Mouse (Mus musculus): ENCODE measurements around the gene Arntl. TPM values are rescaled to one million over a fixed set of nuclear protein-coding genes. Genes with fewer than 3 reads are reported as not detected.

The Arntl gene
- total and polyA plus RNA-seq, 3 experiments = 2.6 to 4.6 (median 3.3) TPM

DNA sequence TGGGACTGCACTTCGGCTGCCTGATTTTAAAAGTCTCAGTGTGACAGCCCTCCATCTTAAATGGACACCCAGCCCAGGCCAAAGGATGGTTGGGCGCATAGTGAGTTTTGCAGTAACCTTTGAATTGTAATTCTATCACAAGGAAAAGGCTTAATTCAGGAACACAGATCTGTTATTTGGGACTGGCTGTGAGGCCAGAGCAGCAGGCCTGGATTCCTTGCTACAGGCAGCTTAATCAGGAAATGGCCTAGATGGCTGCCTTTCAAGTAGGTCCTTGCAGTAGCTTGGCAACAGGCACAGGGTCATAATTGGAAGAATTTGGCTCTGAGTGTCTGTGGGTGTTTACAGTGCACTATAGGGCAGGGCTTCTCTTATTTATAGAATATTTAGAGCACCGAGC lies 43.7 kb downstream of the Arntl start:
- Histone ChIP-seq H3K27ac (ENCODE audit: insufficient read depth, low read depth) (no peak overlapping the region), H3K9me3 (replicated peaks; ENCODE audit: low read length) (no peaks in the 10 kb centered on the region), H3K79me2 (replicated peaks; ENCODE audit: control insufficient read depth, extremely low read depth, insufficient read depth, poor library complexity, severe bottlenecking) (no peaks in the 10 kb centered on the region), H3K4me1 (ENCODE audit: control insufficient read depth in 1 of 2, insufficient read depth in 2 of 2) (no peaks in the 10 kb centered on the region), H3K9ac (ENCODE audit: insufficient read depth, low read depth) (no peak overlapping the region), H3K27me3 (replicated peaks) (no peaks in the 10 kb centered on the region), H3K4me2 (ENCODE audit: insufficient read depth, low read depth, poor library complexity, severe bottlenecking) (no peak overlapping the region), H3K36me3 (replicated peaks in 1 of 2; ENCODE audit: control insufficient read depth in 1 of 2, insufficient read depth in 1 of 2, low read length in 1 of 2) (no peaks in the 10 kb centered on the region), H3K4me3 (replicated peaks in 1 of 3; ENCODE audit: low read depth in 2 of 3, low read length in 2 of 3, poor library complexity in 1 of 3) (no peak overlapping the region)
- dilution Hi-C loops (cut with MboI; ENCODE audit: extremely low pct_ligation_motif_present, extremely low pct_unique_long_range_greater_than_20kb, low sequenced_read_pairs) (no loop called here), in situ Hi-C loops (cut with MboI; ENCODE audit: low pct_ligation_motif_present, low pct_unique_long_range_greater_than_20kb, low sequenced_read_pairs) (loop anchor here (5.0 to 25.0 kb wide), 2 partner anchors 109 to 339 kb away; no protein-coding TSS in a partner anchor)
- no peak for DNase-seq (ENCODE audit: extremely low read depth)
- TF ChIP-seq MYC (IDR thresholded peaks at IDR 0.05; ENCODE audit: low read depth, low read length) = no peak
- no peak for TF ChIP-seq CTCF (conservative IDR thresholded peaks at IDR 0.05 in 1 of 2, IDR thresholded peaks at IDR 0.05 in 1 of 2; ENCODE audit: low read depth in 2 of 2, low read length in 2 of 2)
- TF ChIP-seq NRF1 (IDR thresholded peaks at IDR 0.05; ENCODE audit: low read depth, low read length) = no peak
- TF ChIP-seq ZKSCAN1 (IDR thresholded peaks at IDR 0.05; ENCODE audit: borderline replicate concordance, low read depth, low read length) = no peak
- TF ChIP-seq USF2 (conservative IDR thresholded peaks at IDR 0.05; ENCODE audit: low read depth, low read length) = no peak
- no peak for TF ChIP-seq RCOR1 (conservative IDR thresholded peaks at IDR 0.05; ENCODE audit: low read depth, low read length)
- TF ChIP-seq MAFK (IDR thresholded peaks at IDR 0.05; ENCODE audit: insufficient replicate concordance, low read length) = no peak
- TF ChIP-seq CHD2 (IDR thresholded peaks at IDR 0.05; ENCODE audit: low read length) = no peak
- no peak for TF ChIP-seq EP300 (IDR thresholded peaks at IDR 0.05; ENCODE audit: low read length)
- TF ChIP-seq SMC3 (IDR thresholded peaks at IDR 0.05; ENCODE audit: low read depth, low read length) = no peak
- TF ChIP-seq ZNF384 (IDR thresholded peaks at IDR 0.05; ENCODE audit: low read depth, low read length) = no peak

- Histone ChIP-seq H3K27ac (ENCODE audit: insufficient read depth, low read depth) (no peak overlapping the region), H3K9me3 (replicated peaks; ENCODE audit: low read length) (no peaks in the 10 kb centered on the region), H3K4me2 (ENCODE audit: insufficient read depth, low read depth, poor library complexity, severe bottlenecking) (no peak overlapping the region), H3K9ac (ENCODE audit: insufficient read depth, low read depth) (no peak overlapping the region), H3K27me3 (replicated peaks) (no peaks in the 10 kb centered on the region), H3K36me3 (replicated peaks in 1 of 2; ENCODE audit: control insufficient read depth in 1 of 2, insufficient read depth in 1 of 2, low read length in 1 of 2) (no peaks in the 10 kb centered on the region), H3K79me2 (replicated peaks; ENCODE audit: control insufficient read depth, extremely low read depth, insufficient read depth, poor library complexity, severe bottlenecking) (no peaks in the 10 kb centered on the region), H3K4me1 (ENCODE audit: control insufficient read depth in 1 of 2, insufficient read depth in 2 of 2) (no peaks in the 10 kb centered on the region), H3K4me3 (replicated peaks in 1 of 3; ENCODE audit: low read depth in 2 of 3, low read length in 2 of 3, poor library complexity in 1 of 3) (no peak overlapping the region)
- TF ChIP-seq POLR2AphosphoS2 (IDR thresholded peaks at IDR 0.05; ENCODE audit: low read depth, low read length) (no peak), GABPA (IDR thresholded peaks at IDR 0.05; ENCODE audit: insufficient replicate concordance, low read depth, low read length) (no peak), ZNF384 (IDR thresholded peaks at IDR 0.05; ENCODE audit: low read depth, low read length) (no peak), ETS1 (conservative IDR thresholded peaks at IDR 0.05; ENCODE audit: low read depth, low read length) (no peak), RAD21 (IDR thresholded peaks at IDR 0.05; ENCODE audit: low read depth, low read length) (no peak), NRF1 (IDR thresholded peaks at IDR 0.05; ENCODE audit: low read depth, low read length) (no peak), NELFE (IDR thresholded peaks at IDR 0.05; ENCODE audit: low read depth, low read length) (no peak), CHD1 (IDR thresholded peaks at IDR 0.05; ENCODE audit: low read depth, low read length) (no peak), ELF1 (IDR thresholded peaks at IDR 0.05; ENCODE audit: low read depth, low read length) (no peak), ZKSCAN1 (IDR thresholded peaks at IDR 0.05; ENCODE audit: borderline replicate concordance, low read depth, low read length) (no peak), SIN3A (IDR thresholded peaks at IDR 0.05; ENCODE audit: low read length) (no peak), MXI1 (IDR thresholded peaks at IDR 0.05; ENCODE audit: low read depth, low read length) (no peak), TBP (conservative IDR thresholded peaks at IDR 0.05; ENCODE audit: low read depth, low read length) (no peak), E2F4 (IDR thresholded peaks at IDR 0.05; ENCODE audit: insufficient replicate concordance, low read depth, low read length) (no peak), RCOR1 (conservative IDR thresholded peaks at IDR 0.05; ENCODE audit: low read depth, low read length) (no peak), KAT2A (IDR thresholded peaks at IDR 0.05; ENCODE audit: insufficient replicate concordance, low read length) (no peak), ZMIZ1 (IDR thresholded peaks at IDR 0.05; ENCODE audit: low read depth, low read length) (no peak), HCFC1 (IDR thresholded peaks at IDR 0.05; ENCODE audit: low read depth, low read length) (no peak), BHLHE40 (IDR thresholded peaks at IDR 0.05; ENCODE audit: low read depth, low read length) (no peak)
- dilution Hi-C loops (cut with MboI; ENCODE audit: extremely low pct_ligation_motif_present, extremely low pct_unique_long_range_greater_than_20kb, low sequenced_read_pairs) = no loop called here
- no peak for DNase-seq (ENCODE audit: extremely low read depth)
- in situ Hi-C loops (cut with MboI; ENCODE audit: low pct_ligation_motif_present, low pct_unique_long_range_greater_than_20kb, low sequenced_read_pairs) = loop anchor here (5.0 to 25.0 kb wide), 2 partner anchors 109 to 339 kb away; no protein-coding TSS in a partner anchor
Measured at GRCm38 (mm10) chr7:113251554-113251953, 44.3 kb downstream of the Arntl start.
